Comparison of ENCODE assay signal across 9 mouse cellular contexts in genomic region chr2:167958082-167958788, GRCm38 (mm10). TPM values are rescaled to one million over a fixed set of nuclear protein-coding genes. Genes with fewer than 3 reads are reported as not detected.
DNase-seq lines count a peak whose midpoint lies in the region; ATAC-seq and TF ChIP-seq lines count a peak whose summit lies in the region.
"Had no signal": no experiment of that assay in that cellular context is flagged by ENCODE, and none has a peak within 500 bp of the region (broad histone marks: within the 10 kb centered on the region; RNA-seq: fewer than 3 reads in every experiment).

No protein-coding gene starts in this region.

- TF ChIP-seq POLR2A in CH12.LX (IDR thresholded peaks at IDR 0.05; ENCODE audit: low read depth, low read length) = no peak

- ATAC-seq in hindbrain, embryonic 15.5 days (ENCODE audit: low FRiP score, low read depth) = no peak; the same call in 1 of the 2 replicates
- no peak for ATAC-seq in hindbrain, embryonic 11.5 days (ENCODE audit: low FRiP score)
- ATAC-seq in hindbrain, postnatal 0 days = no peak
- no peak for ATAC-seq in stomach, embryonic 16.5 days (ENCODE audit: insufficient read depth, low FRiP score)
- ATAC-seq in forebrain, embryonic 16.5 days = no peak
- ATAC-seq in forebrain, embryonic 12.5 days (ENCODE audit: low FRiP score) = no peak

- peaks cover 87% of the 10 kb centered on the region for H3K79me2 ChIP-seq in CH12.LX (replicated peaks; ENCODE audit: control insufficient read depth, extremely low read depth, insufficient read depth, poor library complexity, severe bottlenecking)

- no peak overlapping the region for H3K4me3 ChIP-seq in hindbrain, embryonic 15.5 days
- H3K4me3 ChIP-seq in hindbrain, embryonic 11.5 days (ENCODE audit: low read depth, low read length) = no peak overlapping the region
- H3K4me3 ChIP-seq in CH12.LX (replicated peaks in 1 of 3; ENCODE audit: low read depth in 2 of 3, low read length in 2 of 3, poor library complexity in 1 of 3) = peak overlapping the region in 1 of 3 experiments; percentile 1
- H3K4me3 ChIP-seq in hindbrain, postnatal 0 days (ENCODE audit: low read length) = no peak overlapping the region
- no peak overlapping the region for H3K4me3 ChIP-seq in stomach, embryonic 16.5 days (replicated peaks; ENCODE audit: low read length)
- H3K4me3 ChIP-seq in forebrain, embryonic 16.5 days (replicated peaks; ENCODE audit: low read length) = no peak overlapping the region
- H3K4me3 ChIP-seq in forebrain, embryonic 12.5 days (replicated peaks) = no peak overlapping the region

- no peaks in the 10 kb centered on the region for H3K9me3 ChIP-seq in hindbrain, embryonic 15.5 days
- H3K9me3 ChIP-seq in hindbrain, embryonic 11.5 days (ENCODE audit: control insufficient read depth, low read length) = no peaks in the 10 kb centered on the region
- H3K9me3 ChIP-seq in CH12.LX (replicated peaks; ENCODE audit: low read length) = no peaks in the 10 kb centered on the region
- no peaks in the 10 kb centered on the region for H3K9me3 ChIP-seq in hindbrain, postnatal 0 days (ENCODE audit: low read length)
- H3K9me3 ChIP-seq in stomach, embryonic 16.5 days (replicated peaks; ENCODE audit: control insufficient read depth, low read length) = no peaks in the 10 kb centered on the region
- H3K9me3 ChIP-seq in forebrain, embryonic 16.5 days (ENCODE audit: control insufficient read depth, low read length) = no peaks in the 10 kb centered on the region
- no peaks in the 10 kb centered on the region for H3K9me3 ChIP-seq in forebrain, embryonic 12.5 days

- TF ChIP-seq CTCF in CH12.LX (conservative IDR thresholded peaks at IDR 0.05 in 1 of 2, IDR thresholded peaks at IDR 0.05 in 1 of 2; ENCODE audit: low read depth in 2 of 2, low read length in 2 of 2) = no peak
- TF ChIP-seq CTCF in hindbrain, postnatal 0 days (IDR thresholded peaks at IDR 0.05; ENCODE audit: low read depth) = no peak

- no peaks in the 10 kb centered on the region for H3K27me3 ChIP-seq in hindbrain, embryonic 15.5 days
- H3K27me3 ChIP-seq in hindbrain, embryonic 11.5 days (ENCODE audit: control insufficient read depth, insufficient read depth, low read length) = no peaks in the 10 kb centered on the region
- no peaks in the 10 kb centered on the region for H3K27me3 ChIP-seq in CH12.LX (replicated peaks)
- no peaks in the 10 kb centered on the region for H3K27me3 ChIP-seq in hindbrain, postnatal 0 days (ENCODE audit: insufficient read depth, low read length)
- H3K27me3 ChIP-seq in stomach, embryonic 16.5 days (ENCODE audit: control insufficient read depth, insufficient read depth, low read length) = no peaks in the 10 kb centered on the region
- H3K27me3 ChIP-seq in forebrain, embryonic 16.5 days (replicated peaks; ENCODE audit: control insufficient read depth, insufficient read depth, low read length) = no peaks in the 10 kb centered on the region
- H3K27me3 ChIP-seq in forebrain, embryonic 12.5 days = no peaks in the 10 kb centered on the region

- peaks cover 26% of the 10 kb centered on the region for H3K4me1 ChIP-seq in hindbrain, embryonic 15.5 days (replicated peaks)
- no peaks in the 10 kb centered on the region; the same call in 1 of the 2 replicates for H3K4me1 ChIP-seq in hindbrain, embryonic 11.5 days (replicated peaks; ENCODE audit: control insufficient read depth, insufficient read depth, low read length)
- H3K4me1 ChIP-seq in CH12.LX (ENCODE audit: control insufficient read depth in 1 of 2, insufficient read depth in 2 of 2) = peaks cover 62 to 96% of the 10 kb centered on the region in 2 experiments
- H3K4me1 ChIP-seq in hindbrain, postnatal 0 days (ENCODE audit: insufficient read depth, low read length) = peaks cover 9% of the 10 kb centered on the region; the same call in 1 of the 2 replicates
- H3K4me1 ChIP-seq in stomach, embryonic 16.5 days (ENCODE audit: control insufficient read depth, insufficient read depth, low read length) = peaks cover 22% of the 10 kb centered on the region
- H3K4me1 ChIP-seq in forebrain, embryonic 16.5 days (replicated peaks; ENCODE audit: control insufficient read depth, insufficient read depth, low read length) = peaks cover 7% of the 10 kb centered on the region
- H3K4me1 ChIP-seq in forebrain, embryonic 12.5 days = peaks cover 6% of the 10 kb centered on the region; the same call in 1 of the 2 replicates

- H3K27ac ChIP-seq in hindbrain, embryonic 15.5 days (replicated peaks) = peak overlapping the region; percentile 49; the same call in 1 of the 2 replicates
- no peak overlapping the region for H3K27ac ChIP-seq in hindbrain, embryonic 11.5 days (ENCODE audit: low read depth, low read length)
- H3K27ac ChIP-seq in CH12.LX (ENCODE audit: insufficient read depth, low read depth) = peak overlapping the region; percentile 92
- H3K27ac ChIP-seq in hindbrain, postnatal 0 days = peak overlapping the region; percentile 23; the same call in 1 of the 2 replicates
- H3K27ac ChIP-seq in stomach, embryonic 16.5 days (ENCODE audit: low read length) = peak overlapping the region; percentile 80
- H3K27ac ChIP-seq in forebrain, embryonic 16.5 days (ENCODE audit: low read length) = no peak overlapping the region
- H3K27ac ChIP-seq in forebrain, embryonic 12.5 days = no peak overlapping the region

- no peak overlapping the region for H3K4me2 ChIP-seq in hindbrain, embryonic 15.5 days
- H3K4me2 ChIP-seq in hindbrain, embryonic 11.5 days (replicated peaks; ENCODE audit: low read depth, low read length) = no peak overlapping the region
- peak overlapping the region; percentile 97 for H3K4me2 ChIP-seq in CH12.LX (ENCODE audit: insufficient read depth, low read depth, poor library complexity, severe bottlenecking)
- no peak overlapping the region for H3K4me2 ChIP-seq in hindbrain, postnatal 0 days (ENCODE audit: low read depth, low read length)
- H3K4me2 ChIP-seq in stomach, embryonic 16.5 days (ENCODE audit: low read depth, low read length) = peak overlapping the region; percentile 7; the same call in 1 of the 2 replicates
- H3K4me2 ChIP-seq in forebrain, embryonic 16.5 days (ENCODE audit: low read length) = no peak overlapping the region
- no peak overlapping the region for H3K4me2 ChIP-seq in forebrain, embryonic 12.5 days

- dilution Hi-C loops in CH12.LX (cut with MboI; ENCODE audit: extremely low pct_ligation_motif_present, extremely low pct_unique_long_range_greater_than_20kb, low sequenced_read_pairs) = no loop called here

- no peak overlapping the region for H3K9ac ChIP-seq in hindbrain, embryonic 15.5 days
- no peak overlapping the region for H3K9ac ChIP-seq in hindbrain, embryonic 11.5 days (ENCODE audit: low read depth, low read length)
- no peak overlapping the region for H3K9ac ChIP-seq in CH12.LX (ENCODE audit: insufficient read depth, low read depth)
- H3K9ac ChIP-seq in hindbrain, postnatal 0 days (replicated peaks; ENCODE audit: low read length) = no peak overlapping the region
- H3K9ac ChIP-seq in stomach, embryonic 16.5 days (ENCODE audit: low read length) = no peak overlapping the region
- H3K9ac ChIP-seq in forebrain, embryonic 16.5 days (replicated peaks; ENCODE audit: low read depth, low read length) = no peak overlapping the region
- no peak overlapping the region for H3K9ac ChIP-seq in forebrain, embryonic 12.5 days

- no peaks in the 10 kb centered on the region for H3K36me3 ChIP-seq in hindbrain, embryonic 15.5 days
- no peaks in the 10 kb centered on the region for H3K36me3 ChIP-seq in hindbrain, embryonic 11.5 days (ENCODE audit: control insufficient read depth, insufficient read depth, low read length)
- peaks cover 5 to 49% of the 10 kb centered on the region in 2 experiments for H3K36me3 ChIP-seq in CH12.LX (replicated peaks in 1 of 2; ENCODE audit: control insufficient read depth in 1 of 2, insufficient read depth in 1 of 2, low read length in 1 of 2)
- H3K36me3 ChIP-seq in hindbrain, postnatal 0 days (ENCODE audit: insufficient read depth, low read length) = no peaks in the 10 kb centered on the region
- no peaks in the 10 kb centered on the region for H3K36me3 ChIP-seq in stomach, embryonic 16.5 days (ENCODE audit: control insufficient read depth, insufficient read depth, low read length)
- H3K36me3 ChIP-seq in forebrain, embryonic 16.5 days (ENCODE audit: control insufficient read depth, insufficient read depth) = no peaks in the 10 kb centered on the region
- peaks cover under 1% of the 10 kb centered on the region; the same call in 1 of the 2 replicates for H3K36me3 ChIP-seq in forebrain, embryonic 12.5 days (replicated peaks)

- in situ Hi-C loops in CH12.LX (cut with MboI; ENCODE audit: low pct_ligation_motif_present, low pct_unique_long_range_greater_than_20kb, low sequenced_read_pairs) = no loop called here

- no peak for DNase-seq in hindbrain, embryonic 11.5 days (ENCODE audit: low spot score)
- no peak for DNase-seq in CH12.LX (ENCODE audit: extremely low read depth)
- peak; percentile 83 to 85 for DNase-seq in cerebellum, postnatal 10 days
- DNase-seq in hindbrain, postnatal 0 days (ENCODE audit: low spot score) = peak; percentile 46

- no peak for TF ChIP-seq EP300 in CH12.LX (IDR thresholded peaks at IDR 0.05; ENCODE audit: low read length)

- WGBS in hindbrain, embryonic 15.5 days = 36% methylated on average over 5 of the region's 5 CpGs
- WGBS in hindbrain, embryonic 11.5 days = 84% methylated on average over 5 of the region's 5 CpGs
- 27% methylated on average over 5 of the region's 5 CpGs for WGBS in hindbrain, postnatal 0 days
- WGBS in stomach, embryonic 16.5 days = 41% methylated on average over 5 of the region's 5 CpGs
- WGBS in forebrain, embryonic 16.5 days = 31% methylated on average over 5 of the region's 5 CpGs
- 72% methylated on average over 5 of the region's 5 CpGs for WGBS in forebrain, embryonic 12.5 days

- no peak for TF ChIP-seq RAD21 in CH12.LX (IDR thresholded peaks at IDR 0.05; ENCODE audit: low read depth, low read length)

RNA-seq across cellular contexts. Expression of gene Ptpn1, which starts 26.4 kb away (rescaled TPM):
- 69.5 and 77.5 TPM in 2 replicates for polyA plus RNA-seq in hindbrain, embryonic 15.5 days (2015; fragmentation: Nextera tagmentation; extraction: Ambion mirVana)
- polyA plus RNA-seq in hindbrain, embryonic 11.5 days (2014; fragmentation: Nextera tagmentation; extraction: Ambion mirVana) = 81.9 and 90.3 TPM in 2 replicates
- total RNA-seq in CH12.LX (2012; rRNA removed) = 77.6 and 90.0 TPM in 2 replicates
- total RNA-seq in CH12.LX (2014; rRNA removed) = 69.8 and 78.5 TPM in 2 replicates
- polyA plus RNA-seq in CH12.LX (2012; ENCODE audit: insufficient read length, low read depth) = 131 and 139 TPM in 2 replicates
- total RNA-seq in hindbrain, postnatal 0 days (2014; rRNA removed) = 35.7 and 39.2 TPM in 2 replicates
- 60.0 and 60.1 TPM in 2 replicates for polyA plus RNA-seq in hindbrain, postnatal 0 days (2015; fragmentation: Nextera tagmentation; extraction: Ambion mirVana)
- polyA plus RNA-seq in stomach, embryonic 16.5 days (2015; fragmentation: Nextera tagmentation; extraction: Ambion mirVana) = 49.5 and 51.3 TPM in 2 replicates
- polyA plus RNA-seq in forebrain, embryonic 16.5 days (2015; fragmentation: Nextera tagmentation; extraction: Ambion mirVana) = 87.3 and 97.1 TPM in 2 replicates
- 94.1 and 104 TPM in 2 replicates for polyA plus RNA-seq in forebrain, embryonic 12.5 days (2016; fragmentation: Nextera tagmentation; extraction: Ambion mirVana)

RNA-seq across cellular contexts. Expression of gene Ripor3, which starts 52.2 kb away (rescaled TPM):
- polyA plus RNA-seq in hindbrain, embryonic 15.5 days (2015; fragmentation: Nextera tagmentation; extraction: Ambion mirVana) = 0.32 and 0.45 TPM in 2 replicates
- polyA plus RNA-seq in hindbrain, embryonic 11.5 days (2014; fragmentation: Nextera tagmentation; extraction: Ambion mirVana) = 0.49 and 0.69 TPM in 2 replicates
- total RNA-seq in CH12.LX (2012; rRNA removed) = 0.17 TPM in 1 of 2 replicates, not detected in the other
- total RNA-seq in CH12.LX (2014; rRNA removed) = not detected in 2 replicates
- not detected in 2 replicates for polyA plus RNA-seq in CH12.LX (2012; ENCODE audit: insufficient read length, low read depth)
- 0.25 and 1.0 TPM in 2 replicates for total RNA-seq in hindbrain, postnatal 0 days (2014; rRNA removed)
- polyA plus RNA-seq in hindbrain, postnatal 0 days (2015; fragmentation: Nextera tagmentation; extraction: Ambion mirVana) = 0.45 TPM in 2 replicates
- polyA plus RNA-seq in stomach, embryonic 16.5 days (2015; fragmentation: Nextera tagmentation; extraction: Ambion mirVana) = 3.5 and 3.6 TPM in 2 replicates
- 0.26 and 0.37 TPM in 2 replicates for polyA plus RNA-seq in forebrain, embryonic 16.5 days (2015; fragmentation: Nextera tagmentation; extraction: Ambion mirVana)
- 0.24 and 0.82 TPM in 2 replicates for polyA plus RNA-seq in forebrain, embryonic 12.5 days (2016; fragmentation: Nextera tagmentation; extraction: Ambion mirVana)
- total RNA-seq: hematopoietic stem cell, adult 5-6 weeks had no signal

Comparison
In these comparisons a context has a peak if more than half of its experiments do, and no peak if none do; other contexts are left out.
1. H3K27ac ChIP-seq: peak in hindbrain, embryonic 15.5 days (single experiment), CH12.LX (single experiment), hindbrain, postnatal 0 days (single experiment) and stomach, embryonic 16.5 days (single experiment); none in hindbrain, embryonic 11.5 days (single experiment), forebrain, embryonic 16.5 days (single experiment) and forebrain, embryonic 12.5 days (single experiment).
2. DNase-seq: peak in cerebellum, postnatal 10 days (2 of 2) and hindbrain, postnatal 0 days (single experiment); none in hindbrain, embryonic 11.5 days (single experiment) and CH12.LX (single experiment).
3. H3K4me2 ChIP-seq: peak in CH12.LX (single experiment) and stomach, embryonic 16.5 days (single experiment); none in hindbrain, embryonic 15.5 days (single experiment), hindbrain, embryonic 11.5 days (single experiment), hindbrain, postnatal 0 days (single experiment), forebrain, embryonic 16.5 days (single experiment) and forebrain, embryonic 12.5 days (single experiment).